Mouse (Mus musculus) olfactory bulb, adult 2 months (tissue): ENCODE data around the gene Daam2. TPM values are rescaled to one million over a fixed set of nuclear protein-coding genes. Genes with fewer than 3 reads are reported as not detected.

ENCODE experiments used
- H3K27ac ChIP-seq: fragments of 200-500 bp; 2 replicates; pipeline ENCODE4 v1.5.1; 2012; ENCODE audit warnings: low read depth, low read length; ENCODE audit not compliant: insufficient read depth
- H3K4me1 ChIP-seq: fragments of 200-500 bp; 2 replicates; pipeline ENCODE4 v1.6.1; 2012; ENCODE audit warnings: low read length; ENCODE audit not compliant: control insufficient read depth, insufficient read depth
- H3K4me3 ChIP-seq: fragments of 200-500 bp; 2 replicates; pipeline ENCODE4 v1.5.1; 2012; ENCODE audit warnings: mild to moderate bottlenecking, low read depth, low read length, moderate library complexity; ENCODE audit not compliant: insufficient read depth
- CTCF ChIP-seq: fragments of 200-500 bp; IDR thresholded peaks from 2 replicates; pipeline ENCODE4 v1.5.1; 2012; ENCODE audit warnings: low read depth, mild to moderate bottlenecking, low read length, moderate library complexity; ENCODE audit not compliant: insufficient read depth
- POLR2A ChIP-seq: fragments of 200-500 bp; IDR thresholded peaks from 2 replicates; pipeline ENCODE4 v1.6.1; 2012; ENCODE audit warnings: mild to moderate bottlenecking, low read depth, low read length, moderate library complexity; ENCODE audit not compliant: insufficient read depth
- WGBS: fragments of 180-500 bp; shearing (Covaris S2); methylation state at CpG from one replicate; pipeline ENCODE4 v1.1.7; 2018; 5-methylcytosine and 5-hydroxymethylcytosine counted together
- polyA plus RNA-seq: library from polyadenylated mRNA; stranded (reverse); fragments of >200 nt; gene quantifications from 2 replicates; pipeline ENCODE4 v1.2.4, GENCODE M21; 2012; ENCODE audit warnings: low replicate concordance; ENCODE audit not compliant: missing spikeins, insufficient read depth, insufficient read length

Daam2 gene
- polyA plus RNA-seq, 1 experiment, result not detected

- no peak overlapping the region for H3K27ac ChIP-seq
- 22% methylated on average over 5 of the region's 5 CpGs for WGBS
These were observed 51.5 kb downstream of the Daam2 start for GRCm38 (mm10) chr17:49512671-49513085.

DNA sequence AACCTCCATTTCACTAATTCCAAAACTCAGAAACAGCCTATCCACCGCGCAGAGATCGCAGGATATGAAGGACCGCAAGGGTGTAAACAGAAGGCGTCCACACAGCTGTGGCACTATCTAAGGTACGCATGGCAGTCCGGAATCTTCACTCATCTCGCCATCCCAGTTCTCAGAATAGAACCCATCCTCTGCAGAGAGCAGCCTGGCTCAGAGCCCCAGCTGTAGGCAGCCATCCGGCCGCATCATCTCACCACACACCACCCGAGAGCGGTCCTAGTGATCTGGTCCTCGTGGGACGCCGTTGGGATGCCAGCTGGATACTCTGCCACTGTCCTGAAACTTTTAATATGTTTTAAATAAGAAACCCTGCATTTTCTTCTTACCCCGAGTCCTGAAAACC, 54.7 kb downstream of the Daam2 start:
- 92% methylated on average over 16 of the region's 16 CpGs for WGBS
- Histone ChIP-seq H3K4me3 (no peak overlapping the region), H3K4me1 (peaks cover 5% of the 10 kb centered on the region; the same call in 1 of the 2 replicates), H3K27ac (no peak overlapping the region)
- no peak for TF ChIP-seq CTCF
- TF ChIP-seq POLR2A, result no peak

More at GRCm38 (mm10) chr17:49512671-49513085, 51.5 kb downstream of the Daam2 start:
- no peak overlapping the region for H3K4me3 ChIP-seq
- TF ChIP-seq CTCF (no peak), POLR2A (no peak)
- H3K4me1 ChIP-seq, result peaks cover 7% of the 10 kb centered on the region

DNA sequence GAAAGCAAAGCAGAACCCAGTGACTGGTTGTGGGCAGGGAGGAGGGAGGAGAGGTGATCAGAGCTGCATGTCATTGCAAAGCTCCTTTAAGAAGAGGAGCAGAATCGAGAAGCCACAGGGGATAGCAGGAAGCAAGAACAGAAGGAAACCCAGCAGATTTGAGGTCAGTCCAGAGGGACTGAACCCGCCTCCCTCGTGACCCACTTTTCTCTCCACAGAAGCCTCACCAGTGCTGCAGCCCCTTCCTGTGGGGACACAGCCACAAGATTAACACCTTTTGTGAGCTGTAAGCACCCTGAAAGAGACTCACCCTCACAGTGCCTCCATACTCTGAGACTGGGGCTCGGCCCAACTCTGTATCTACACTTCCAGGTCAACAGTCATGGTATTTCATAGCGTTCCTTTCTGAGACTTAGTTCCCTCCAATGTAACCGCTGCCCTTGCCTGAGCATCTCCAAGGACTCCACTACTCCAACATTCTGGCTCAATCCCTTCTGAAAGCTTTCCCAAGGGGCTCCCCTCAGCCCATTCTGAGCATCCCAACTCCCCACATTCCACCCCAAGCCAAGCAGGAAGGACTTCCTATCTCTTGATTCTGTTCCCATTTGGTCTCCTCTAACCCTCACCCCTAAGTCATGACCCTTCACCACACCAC, 60.8 kb downstream of the Daam2 start:
- H3K27ac ChIP-seq, result no peak overlapping the region
- WGBS, result 55% methylated on average over 6 of the region's 6 CpGs
- no peak overlapping the region for H3K4me3 ChIP-seq
- H3K4me1 ChIP-seq, result 0 out of 2 replicates have a peak, but pooled peaks cover 5% of the 10 kb centered on the region
- TF ChIP-seq CTCF (no peak), POLR2A (no peak)

DNA sequence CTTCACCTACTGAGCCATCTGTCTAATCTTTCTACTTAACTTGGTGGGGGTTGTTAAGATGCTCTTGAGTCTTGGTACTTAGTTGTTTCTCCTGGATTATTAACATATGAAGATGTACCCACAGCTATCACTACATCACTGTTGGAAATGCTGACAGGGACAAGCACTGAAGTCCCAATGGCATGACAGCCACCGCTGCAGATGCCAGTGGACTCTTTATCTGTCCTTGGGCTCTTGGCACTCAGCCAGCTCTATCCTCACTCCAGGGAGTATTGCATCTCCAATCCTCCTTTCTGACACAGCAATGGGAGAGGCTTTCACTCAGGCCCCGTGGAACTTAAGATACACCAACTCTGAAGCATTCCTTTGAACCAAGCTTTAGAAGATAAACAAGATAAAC, 63.9 kb downstream of the Daam2 start:
- H3K4me1 ChIP-seq, result 0 out of 2 replicates have a peak, but pooled peaks cover 5% of the 10 kb centered on the region
- no peak overlapping the region for H3K4me3 ChIP-seq
- TF ChIP-seq POLR2A, result no peak
- no peak for TF ChIP-seq CTCF
- WGBS, result 75% methylated on average over 2 of the region's 2 CpGs
- H3K27ac ChIP-seq, result no peak overlapping the region

DNA sequence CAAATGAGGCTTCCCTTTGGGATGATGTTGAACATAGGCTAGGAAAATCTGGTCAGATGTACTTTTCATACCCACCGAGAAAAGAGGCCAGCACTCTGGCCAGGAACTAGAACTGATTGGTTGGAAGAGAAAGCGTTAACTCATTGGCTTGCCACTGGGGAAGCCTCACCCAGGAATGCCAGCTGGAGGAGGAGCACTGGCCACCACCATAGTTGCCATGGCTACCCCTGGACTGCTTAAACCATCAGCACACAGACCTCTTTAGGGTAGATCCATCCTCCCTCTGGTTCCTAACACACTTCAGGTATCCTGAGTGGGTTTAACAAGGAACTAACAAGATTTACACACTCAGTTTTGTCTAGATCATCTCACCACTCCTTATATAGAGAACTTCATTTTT, 64.5 kb downstream of the Daam2 start:
- TF ChIP-seq POLR2A, result no peak
- no peak for TF ChIP-seq CTCF
- 80% methylated on average over 2 of the region's 2 CpGs for WGBS

DNA sequence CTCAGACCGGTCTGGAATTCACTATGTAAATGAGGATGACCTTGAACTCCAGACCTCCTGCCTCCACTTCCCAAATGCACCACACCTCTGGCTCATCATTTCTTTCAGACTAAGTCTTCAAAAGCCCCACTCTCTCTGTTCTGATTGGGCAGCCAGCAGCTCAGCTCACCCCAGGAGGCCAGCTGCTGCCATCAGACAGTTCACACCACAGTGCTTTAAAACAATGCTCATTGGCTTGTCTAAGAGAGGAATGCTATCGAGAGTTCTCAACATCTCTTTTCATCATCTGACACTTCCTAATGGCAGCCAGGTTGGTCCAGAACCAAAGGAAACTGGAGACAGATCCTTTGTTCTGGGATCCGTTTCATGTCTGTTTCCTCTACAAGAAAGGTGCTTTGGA, 66.0 kb downstream of the Daam2 start:
- TF ChIP-seq CTCF (no peak), POLR2A (no peak)
- Histone ChIP-seq H3K4me3 (no peak overlapping the region), H3K4me1 (0 out of 2 replicates have a peak, but pooled peaks cover 3% of the 10 kb centered on the region), H3K27ac (no peak overlapping the region)
- 80% methylated on average over 3 of the region's 3 CpGs for WGBS

More for the DNA sequence above, 64.5 kb downstream of the Daam2 start:
- Histone ChIP-seq H3K27ac (no peak overlapping the region), H3K4me3 (no peak overlapping the region), H3K4me1 (0 out of 2 replicates have a peak, but pooled peaks cover 5% of the 10 kb centered on the region)

GRCm38 (mm10) chr17:49493276-49493675, 70.9 kb downstream of the Daam2 start:
- 87% methylated on average over 4 of the region's 4 CpGs for WGBS
- H3K4me3 ChIP-seq, result no peak overlapping the region
- TF ChIP-seq CTCF (no peak), POLR2A (no peak)
- H3K27ac ChIP-seq, result no peak overlapping the region
- H3K4me1 ChIP-seq, result no peaks in the 10 kb centered on the region

GRCm38 (mm10) chr17:49489098-49489497, 75.0 kb downstream of the Daam2 start:
- Histone ChIP-seq H3K4me1 (no peaks in the 10 kb centered on the region), H3K4me3 (no peak overlapping the region), H3K27ac (no peak overlapping the region)
- WGBS, result 68% methylated on average over 5 of the region's 5 CpGs
- no peak for TF ChIP-seq POLR2A
- no peak for TF ChIP-seq CTCF

GRCm38 (mm10) chr17:49484435-49484834, 79.7 kb downstream of the Daam2 start:
- TF ChIP-seq CTCF (no peak), POLR2A (no peak)
- Histone ChIP-seq H3K4me1 (peaks cover 2% of the 10 kb centered on the region; the same call in 1 of the 2 replicates), H3K4me3 (no peak overlapping the region), H3K27ac (no peak overlapping the region)
- WGBS, result 47% methylated on average over 3 of the region's 3 CpGs
